Mouse (Mus musculus) spleen, adult 12 weeks (tissue): Measurements from ENCODE around the gene Wipi2.

Source experiments
- DNase-seq: peaks from one replicate; pipeline ENCODE4 v3.0.0; 2022; ENCODE audit warnings: low spot score

The Wipi2 gene

DNA sequence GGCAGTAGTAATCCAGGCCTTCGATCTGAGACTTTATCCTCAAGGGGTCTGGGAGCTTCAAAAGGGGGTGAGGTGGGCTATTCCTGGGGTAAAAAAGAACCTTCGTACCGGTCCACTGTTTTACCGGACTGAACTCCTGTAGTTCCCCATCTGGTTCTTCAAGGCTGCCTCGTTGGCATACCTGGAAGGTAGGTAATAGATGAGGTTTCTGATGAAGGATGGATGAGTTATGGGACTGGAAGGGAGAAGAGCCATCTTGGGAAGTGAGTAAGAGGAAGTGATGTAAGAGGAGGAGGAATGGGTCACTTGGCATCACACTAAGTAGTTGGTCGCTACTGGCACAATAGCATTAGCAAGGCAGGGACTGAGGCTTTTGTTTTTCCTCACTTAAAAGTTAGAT lies 2.7 kb downstream of the Wipi2 start:
- no peak for DNase-seq

DNA sequence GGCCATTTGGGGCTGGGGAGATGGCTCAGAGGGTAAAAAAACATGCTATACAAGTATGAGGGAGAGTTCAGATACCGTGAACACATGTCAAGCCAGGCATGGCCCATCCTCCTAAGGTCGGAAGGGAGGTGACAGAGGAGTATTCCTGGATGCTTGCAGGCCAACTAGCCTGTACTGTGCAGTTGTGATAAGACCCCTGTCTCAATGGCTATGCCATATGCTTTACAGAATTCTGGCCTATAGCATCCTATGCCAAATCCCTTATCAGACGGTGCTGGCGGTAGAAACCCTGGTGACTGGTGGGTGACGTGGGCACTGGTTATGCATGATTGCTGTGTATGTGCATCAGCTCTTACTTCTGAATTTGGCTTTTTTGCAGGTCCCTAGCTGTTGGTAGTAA lies 10.3 kb downstream of the Wipi2 start:
- DNase-seq: peak; percentile 49

GRCm38 (mm10) chr5:142640088-142640487 lies 12.6 kb downstream of the Wipi2 start:
- DNase-seq: no peak

DNA sequence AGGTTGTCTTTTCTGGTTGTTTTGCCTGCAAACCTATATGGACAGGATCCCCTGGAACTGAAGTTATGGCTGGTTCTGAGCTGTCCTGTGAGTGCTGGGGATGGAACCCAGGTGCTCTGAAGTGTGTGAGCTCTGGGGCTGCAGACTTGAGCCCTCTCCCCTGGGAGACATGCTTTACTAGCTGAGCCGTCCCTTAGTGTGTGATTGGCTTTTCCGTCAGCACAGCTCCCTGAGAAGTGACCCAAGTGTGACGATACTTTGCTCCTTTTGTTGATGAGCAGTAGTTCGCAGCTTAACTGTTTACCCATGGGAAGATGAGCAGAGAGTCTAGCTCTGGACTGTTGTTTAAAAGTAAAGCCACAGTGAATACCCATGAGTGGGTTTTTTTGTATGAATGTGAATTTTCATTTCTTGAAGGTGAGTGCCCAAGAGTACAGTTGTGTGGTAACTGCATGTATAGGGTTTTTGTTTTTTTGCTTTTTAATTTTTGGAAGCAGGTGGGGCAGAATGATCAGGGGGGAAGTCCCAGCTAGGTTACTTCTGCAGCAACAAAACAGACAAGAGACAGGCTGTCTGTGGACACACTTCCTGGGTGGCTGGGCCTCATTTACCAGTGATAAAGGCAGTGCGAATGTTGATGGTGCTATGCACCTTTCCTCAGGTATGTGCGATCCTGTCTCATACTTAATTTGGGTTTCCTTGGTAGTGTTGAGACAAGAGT lies 14.0 kb downstream of the Wipi2 start:
- no peak for DNase-seq

- no peak for DNase-seq
Measured at GRCm38 (mm10) chr5:142648162-142648561, 20.7 kb downstream of the Wipi2 start.

DNA sequence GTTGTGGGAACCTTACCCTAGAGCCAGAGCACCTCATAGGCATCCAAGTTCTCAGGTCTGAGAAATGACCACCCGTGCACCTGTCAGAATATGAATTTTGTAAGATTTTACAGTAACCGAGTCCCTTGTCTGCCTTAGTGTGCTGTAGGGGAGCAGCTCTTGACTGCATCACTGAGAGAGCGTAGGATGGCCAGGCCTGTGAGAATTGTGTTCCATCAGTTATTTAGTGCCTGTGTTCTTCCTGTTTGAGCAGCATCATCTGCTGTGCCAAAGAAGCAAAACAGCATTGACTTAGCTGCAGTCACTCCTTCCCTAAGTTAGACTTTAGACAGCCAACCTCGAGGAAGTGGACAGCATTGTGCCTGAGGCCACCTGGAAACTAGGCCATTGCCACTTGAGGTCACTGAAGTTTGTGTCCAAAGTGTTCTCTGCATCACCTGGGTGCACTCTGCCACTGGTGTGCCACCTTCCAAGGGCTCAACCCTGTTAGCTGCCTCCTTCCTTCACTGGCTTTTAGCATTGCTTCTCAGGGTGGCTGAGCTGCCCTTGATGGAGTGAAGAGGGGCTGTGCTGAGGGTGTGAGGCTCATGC lies 22.1 kb downstream of the Wipi2 start:
- no peak for DNase-seq

DNA sequence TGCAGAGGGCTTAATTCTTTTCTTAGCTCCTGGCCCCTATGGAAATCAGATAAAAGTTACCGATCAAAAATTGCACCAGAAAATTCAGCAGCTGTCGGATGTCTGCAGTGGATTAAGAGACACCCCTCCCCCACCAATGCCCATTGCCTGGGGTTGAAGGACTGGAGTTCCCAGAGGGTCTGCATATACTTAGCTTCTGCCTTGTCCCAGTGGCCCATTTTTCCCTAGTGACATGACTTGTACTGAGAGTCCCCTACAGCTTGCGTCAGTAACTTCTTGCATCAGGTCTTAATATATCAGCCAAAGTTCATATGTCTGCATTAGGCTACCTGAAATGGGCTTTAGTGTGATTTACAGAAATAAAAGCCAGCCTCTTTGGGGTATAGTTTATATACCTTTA lies 22.9 kb downstream of the Wipi2 start:
- DNase-seq: no peak

- DNase-seq: peak; percentile 38
Measured at GRCm38 (mm10) chr5:142650794-142651497, 23.4 kb downstream of the Wipi2 start.

DNA sequence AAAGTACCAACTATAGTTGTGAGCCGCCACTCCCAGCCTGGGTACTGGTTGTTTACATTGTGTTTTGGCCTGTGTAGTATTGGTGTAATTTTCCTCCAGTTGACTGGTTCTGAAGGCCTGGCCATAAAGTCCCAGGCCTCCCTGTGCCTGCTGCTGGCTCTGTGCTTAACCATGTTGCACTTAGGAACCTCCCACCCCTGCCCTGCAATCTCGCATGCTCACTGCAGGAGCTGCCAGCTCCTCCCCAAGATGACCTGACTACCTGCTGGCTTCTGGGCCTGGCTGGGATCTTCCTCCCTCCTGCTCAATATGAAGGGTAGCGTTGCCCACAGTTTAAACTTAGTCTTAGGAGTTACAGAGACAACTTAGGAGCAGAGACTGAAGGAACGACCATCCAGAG lies 24.8 kb downstream of the Wipi2 start:
- no peak for DNase-seq

DNA sequence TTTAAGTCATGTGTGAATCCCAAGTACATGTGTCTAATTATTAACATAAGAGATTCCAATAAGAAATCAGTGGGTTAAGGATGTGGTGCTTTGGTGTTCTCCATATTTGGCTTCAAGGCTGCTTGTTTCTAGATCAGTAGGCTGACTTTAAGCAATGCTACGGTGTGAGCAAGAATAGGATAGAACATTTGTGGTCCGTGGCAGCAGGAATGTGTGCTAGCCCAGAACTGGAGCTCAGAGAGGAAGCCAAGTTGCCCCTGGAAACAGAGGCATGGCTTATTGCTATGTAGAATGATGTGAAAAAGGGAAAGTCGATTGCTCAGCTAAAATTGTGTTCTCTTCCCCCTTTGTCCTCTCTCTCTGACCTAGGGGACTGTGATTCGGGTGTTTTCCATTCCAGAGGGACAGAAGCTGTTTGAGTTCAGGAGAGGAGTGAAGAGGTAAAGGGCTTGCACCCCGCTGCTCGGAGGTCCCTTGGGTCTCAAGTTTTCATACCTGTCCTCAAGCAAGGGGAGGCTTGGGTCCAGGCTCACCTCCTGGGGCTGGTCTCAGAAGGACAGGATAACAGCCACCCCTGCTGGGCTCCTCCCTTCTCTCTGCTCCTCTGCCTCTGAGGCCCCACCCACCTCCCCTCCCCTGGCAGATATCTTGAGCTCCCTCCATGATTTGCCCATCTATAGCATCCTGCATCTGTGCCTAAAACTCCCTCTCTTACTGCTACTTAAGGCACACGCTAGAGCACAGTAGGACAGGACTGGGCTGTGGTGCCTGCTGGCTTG lies 33.3 kb downstream of the Wipi2 start:
- no peak for DNase-seq

DNA sequence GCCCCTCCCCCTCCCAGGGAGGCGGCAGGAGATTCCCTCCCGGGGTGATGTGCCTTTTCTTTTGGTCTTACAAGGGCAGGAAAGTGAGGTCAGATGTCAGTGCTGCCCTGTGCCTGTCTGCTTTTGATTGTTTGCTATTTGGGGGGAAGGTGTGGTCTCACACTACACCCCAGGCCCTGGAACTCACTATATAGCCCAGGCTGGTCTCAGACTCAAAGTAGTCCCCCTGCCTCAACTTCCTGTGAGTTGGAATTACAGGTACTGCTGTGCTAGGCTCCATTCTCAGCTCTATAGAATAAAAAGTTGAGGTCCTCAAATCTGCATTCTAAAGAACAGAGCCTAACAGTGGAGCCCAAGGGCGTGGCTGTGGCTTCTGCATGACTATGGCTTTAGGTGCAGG lies 40.4 kb downstream of the Wipi2 start:
- DNase-seq: no peak

GRCm38 (mm10) chr5:142668556-142669263 lies 41.2 kb downstream of the Wipi2 start:
- no peak for DNase-seq

- no peak for DNase-seq
Measured at GRCm38 (mm10) chr5:142669726-142670125, 42.2 kb downstream of the Wipi2 start.

DNA sequence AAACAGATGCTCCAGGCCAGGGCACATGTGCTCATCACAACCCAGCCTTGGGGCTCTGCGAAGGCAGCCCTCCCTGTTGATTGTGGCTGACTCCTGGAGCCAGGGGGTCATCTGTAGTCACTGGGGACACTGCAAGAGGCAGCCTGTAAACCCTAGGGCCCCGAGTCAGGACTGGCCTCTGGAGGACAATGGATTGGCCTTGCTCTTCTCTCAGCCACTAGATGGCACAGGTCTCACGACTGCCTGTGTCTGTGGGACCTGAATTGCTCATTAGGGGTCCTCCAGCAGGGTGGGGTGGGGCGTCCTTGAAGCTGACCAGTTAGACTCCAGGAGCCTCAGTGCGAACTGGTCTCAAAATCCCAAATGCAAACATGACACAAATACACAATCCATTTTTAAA lies 45.6 kb downstream of the Wipi2 start:
- no peak for DNase-seq

DNA sequence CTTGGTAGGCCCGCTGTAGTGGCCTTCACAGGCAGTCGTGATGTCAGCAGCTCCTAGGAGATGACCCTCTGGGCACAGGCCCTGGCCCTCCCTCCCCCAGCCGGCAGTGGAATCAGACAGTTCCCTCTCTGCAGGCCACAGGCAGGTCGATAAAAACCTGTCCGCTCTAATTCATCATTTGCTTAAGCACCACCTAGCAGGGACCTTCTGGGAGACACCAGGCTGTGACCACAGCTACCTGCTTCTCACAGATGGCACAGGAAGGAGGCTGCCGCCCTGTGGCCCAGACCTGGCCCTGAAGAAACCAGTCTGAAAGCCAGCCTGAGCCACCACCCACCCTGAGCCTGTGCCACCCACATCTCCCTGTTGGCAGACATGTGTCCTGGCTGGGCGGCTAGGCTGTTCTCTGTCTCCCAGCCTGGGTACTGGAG lies 50.7 kb downstream of the Wipi2 start:
- DNase-seq: no peak

DNA sequence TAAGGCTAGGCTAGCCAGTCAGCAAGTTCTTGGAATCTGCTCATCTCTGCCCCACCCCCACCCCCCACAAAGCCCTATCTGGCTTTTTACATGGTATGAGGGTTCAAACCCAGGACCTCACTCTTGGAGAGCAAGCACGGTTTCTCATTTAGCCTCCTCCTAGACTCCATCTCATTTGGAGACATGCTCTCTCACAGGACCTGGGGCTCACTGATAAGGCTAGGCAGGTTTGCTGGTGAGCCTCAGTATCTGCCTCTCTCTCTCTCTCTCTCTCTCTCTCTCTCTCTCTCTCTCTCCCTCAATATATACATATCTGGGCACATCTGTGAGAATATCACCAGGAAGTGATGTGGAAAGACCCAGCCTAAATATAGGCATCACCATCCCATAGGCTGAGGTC lies 51.6 kb downstream of the Wipi2 start:
- DNase-seq: no peak

- no peak for DNase-seq
Measured at GRCm38 (mm10) chr5:142681911-142682310, 54.4 kb downstream of the Wipi2 start.

- DNase-seq: no peak
Measured at GRCm38 (mm10) chr5:142682529-142682928, 55.0 kb downstream of the Wipi2 start.

DNA sequence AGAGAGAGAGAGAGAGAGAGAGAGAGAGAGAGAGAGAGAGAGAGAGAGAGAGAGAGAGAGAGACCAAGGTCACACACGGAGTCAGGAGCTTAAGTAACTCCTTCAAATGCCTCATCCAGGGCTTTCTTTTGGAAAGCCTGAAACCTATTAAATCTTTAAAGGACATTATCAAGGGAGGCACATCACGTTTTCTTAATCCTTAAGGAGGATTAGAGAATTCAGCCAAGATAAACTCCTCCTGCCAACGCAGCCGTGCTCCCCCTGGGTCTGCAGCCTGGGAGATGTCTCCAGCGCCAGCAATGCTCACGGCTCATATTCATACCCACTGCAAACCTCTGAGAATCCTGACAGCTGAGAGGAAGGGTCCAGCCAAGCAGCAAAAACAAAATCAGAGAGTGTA lies 61.4 kb downstream of the Wipi2 start:
- no peak for DNase-seq

DNA sequence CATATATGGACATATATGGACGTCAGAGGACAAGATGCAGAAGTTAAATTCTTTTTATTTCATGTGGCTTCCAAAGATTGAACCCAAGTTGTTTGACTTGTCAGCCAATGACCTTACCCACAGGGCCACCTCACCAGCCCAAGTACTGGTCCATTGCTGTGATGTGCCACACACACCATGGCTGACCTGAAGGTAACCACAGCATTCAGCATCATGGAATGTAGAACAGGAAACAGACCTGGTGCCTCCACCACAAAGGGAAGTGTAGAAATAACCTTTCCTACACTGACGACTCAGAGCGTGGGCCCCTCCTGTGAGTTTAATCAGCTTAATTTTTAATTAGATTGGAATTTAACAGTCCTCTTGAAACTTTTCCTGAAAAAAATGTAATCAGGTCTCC lies 62.8 kb downstream of the Wipi2 start:
- no peak for DNase-seq

DNA sequence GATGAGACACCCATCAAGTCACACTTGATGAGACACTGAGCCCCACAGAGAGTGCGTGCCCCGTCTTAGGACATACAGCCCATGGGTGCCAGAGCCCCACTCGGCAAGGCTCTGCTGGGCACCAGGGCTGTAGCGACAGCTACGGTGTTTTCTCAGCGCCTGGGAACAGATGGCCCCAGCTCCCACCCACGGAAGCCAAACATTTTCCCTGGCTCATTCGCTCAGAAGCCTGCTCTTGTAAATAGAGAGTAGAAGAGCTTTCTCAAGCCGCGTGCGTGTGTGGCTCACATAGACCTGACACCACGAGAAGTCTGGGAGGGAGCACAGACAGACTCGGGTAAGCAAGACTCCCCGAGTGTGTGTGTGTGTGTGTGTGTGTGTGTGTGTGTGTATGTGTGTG lies 64.8 kb downstream of the Wipi2 start, which contains the start of gene Slc29a4:
Slc29a4 (plus strand) TSS at position 265 of the 400 bp plus-strand sequence.
- no peak for DNase-seq
